Mouse (Mus musculus) hindbrain, embryonic 14.5 days (tissue): ENCODE measurements at regions not wholly inside any gene's neighbourhood (a gene's known extent, or its start where the extent isn't known, plus 50 kb on each side); places are given as distances from the start of the nearest gene placed in this dataset.

Experiments used
- ATAC-seq: fragments of 200-750 bp; cut with Nextera tagmentation; 2 replicates; pipeline ENCODE4 v1.8.0; 2017; ENCODE audit warnings: moderate number of reproducible peaks, mild to moderate bottlenecking, moderate TSS enrichment, moderate library complexity; ENCODE audit not compliant: low FRiP score
- DNase-seq: peaks from one replicate; pipeline ENCODE4 v3.0.0-alpha.2; 2015; ENCODE audit warnings: low spot score
- H3K27ac ChIP-seq: fragments of 300-500 bp; sonication (generic); 2 replicates; pipeline ENCODE4 v1.5.1; 2014; ENCODE audit warnings: mild to moderate bottlenecking, moderate library complexity
- H3K27me3 ChIP-seq: fragments of 300-500 bp; sonication (generic); 2 replicates; pipeline ENCODE4 v1.6.1; 2014; ENCODE audit warnings: mild to moderate bottlenecking, low read length, mixed read lengths; ENCODE audit not compliant: control insufficient read depth, insufficient read depth
- H3K36me3 ChIP-seq: fragments of 300-500 bp; sonication (generic); replicated peaks from 2 replicates; pipeline ENCODE4 v1.6.1; 2014; ENCODE audit not compliant: control insufficient read depth, insufficient read depth
- H3K4me1 ChIP-seq: fragments of 300-500 bp; sonication (generic); replicated peaks from 2 replicates; pipeline ENCODE4 v1.6.1; 2014; ENCODE audit warnings: antibody characterized with exemption, low read length, mixed read lengths; ENCODE audit not compliant: control insufficient read depth, insufficient read depth
- H3K4me2 ChIP-seq: fragments of 300-500 bp; sonication (generic); replicated peaks from 2 replicates; pipeline ENCODE4 v1.6.1; 2014; ENCODE audit warnings: mild to moderate bottlenecking, moderate library complexity
- H3K4me3 ChIP-seq: fragments of 300-500 bp; sonication (generic); replicated peaks from 2 replicates; pipeline ENCODE4 v1.5.1; 2014; ENCODE audit warnings: mild to moderate bottlenecking, low read length
- H3K9ac ChIP-seq: fragments of 300-500 bp; sonication (generic); 2 replicates; pipeline ENCODE4 v1.6.1; 2014
- H3K9me3 ChIP-seq: fragments of 300-500 bp; sonication (generic); 2 replicates; pipeline ENCODE4 v1.6.1; 2016; ENCODE audit warnings: low read length; ENCODE audit not compliant: control insufficient read depth
- WGBS: fragments of 180-500 bp; shearing (Covaris S2); extraction: QIAGEN DNeasy Blood & Tissue Kit; methylation state at CpG from one replicate; pipeline ENCODE4 v1.1.7; 2014; 5-methylcytosine and 5-hydroxymethylcytosine counted together

GRCm38 (mm10) chr7:134491326-134491725 lies 105.9 kb upstream of the D7Ertd443e start:
- 61% methylated on average over 4 of the region's 4 CpGs for WGBS
- H3K27me3 ChIP-seq, result no peaks in the 10 kb centered on the region
- ATAC-seq (no peak), DNase-seq (no peak)
- no peak overlapping the region for H3K9ac ChIP-seq
- H3K4me2 ChIP-seq, result no peak overlapping the region
- no peak overlapping the region for H3K27ac ChIP-seq
- no peak overlapping the region for H3K4me3 ChIP-seq
- H3K9me3 ChIP-seq, result no peaks in the 10 kb centered on the region
- H3K36me3 ChIP-seq, result no peaks in the 10 kb centered on the region
- no peaks in the 10 kb centered on the region for H3K4me1 ChIP-seq

GRCm38 (mm10) chr7:134497219-134497618 lies 111.8 kb upstream of the D7Ertd443e start:
- Histone ChIP-seq H3K9ac (no peak overlapping the region), H3K36me3 (no peaks in the 10 kb centered on the region), H3K4me1 (no peaks in the 10 kb centered on the region), H3K4me2 (no peak overlapping the region), H3K27ac (no peak overlapping the region), H3K9me3 (no peaks in the 10 kb centered on the region), H3K27me3 (no peaks in the 10 kb centered on the region), H3K4me3 (no peak overlapping the region)
- DNase-seq (no peak), ATAC-seq (no peak)
- 84% methylated on average over 11 of the region's 11 CpGs for WGBS

- 73% methylated on average over 4 of the region's 4 CpGs for WGBS
- Histone ChIP-seq H3K9me3 (no peaks in the 10 kb centered on the region), H3K27me3 (no peaks in the 10 kb centered on the region), H3K27ac (no peak overlapping the region), H3K4me2 (no peak overlapping the region), H3K36me3 (no peaks in the 10 kb centered on the region), H3K9ac (no peak overlapping the region), H3K4me3 (no peak overlapping the region), H3K4me1 (no peaks in the 10 kb centered on the region)
- no peak for DNase-seq
- no peak for ATAC-seq
Observed at GRCm38 (mm10) chr7:134497870-134498269, 112.4 kb upstream of the D7Ertd443e start.

- H3K4me1 ChIP-seq, result no peaks in the 10 kb centered on the region
- 82% methylated on average over 9 of the region's 9 CpGs for WGBS
- no peak overlapping the region for H3K27ac ChIP-seq
- no peak for ATAC-seq
- H3K4me2 ChIP-seq, result no peak overlapping the region
- no peak overlapping the region for H3K4me3 ChIP-seq
- no peaks in the 10 kb centered on the region for H3K36me3 ChIP-seq
- no peaks in the 10 kb centered on the region for H3K9me3 ChIP-seq
- no peak for DNase-seq
- no peak overlapping the region for H3K9ac ChIP-seq
- H3K27me3 ChIP-seq, result no peaks in the 10 kb centered on the region
Observed at GRCm38 (mm10) chr7:134498716-134499115, 113.3 kb upstream of the D7Ertd443e start.

- no peaks in the 10 kb centered on the region for H3K36me3 ChIP-seq
- WGBS, result 48% methylated on average over 4 of the region's 4 CpGs
- no peak overlapping the region for H3K27ac ChIP-seq
- H3K4me3 ChIP-seq, result no peak overlapping the region
- no peak for DNase-seq
- no peaks in the 10 kb centered on the region for H3K4me1 ChIP-seq
- no peaks in the 10 kb centered on the region for H3K27me3 ChIP-seq
- H3K9ac ChIP-seq, result no peak overlapping the region
- no peaks in the 10 kb centered on the region for H3K9me3 ChIP-seq
- H3K4me2 ChIP-seq, result no peak overlapping the region
- ATAC-seq, result no peak
Observed at GRCm38 (mm10) chr7:134499429-134499828, 114.0 kb upstream of the D7Ertd443e start.

GRCm38 (mm10) chr7:134500210-134500609 lies 114.7 kb upstream of the D7Ertd443e start:
- Histone ChIP-seq H3K27ac (no peak overlapping the region), H3K36me3 (no peaks in the 10 kb centered on the region), H3K4me3 (no peak overlapping the region), H3K9me3 (no peaks in the 10 kb centered on the region), H3K4me2 (no peak overlapping the region), H3K9ac (no peak overlapping the region), H3K4me1 (no peaks in the 10 kb centered on the region), H3K27me3 (no peaks in the 10 kb centered on the region)
- ATAC-seq (no peak), DNase-seq (no peak)
- WGBS, result 51% methylated on average over 4 of the region's 4 CpGs

- WGBS, result 4% methylated on average over 1 of the region's 1 CpGs
- Histone ChIP-seq H3K4me1 (no peaks in the 10 kb centered on the region), H3K27ac (no peak overlapping the region), H3K27me3 (no peaks in the 10 kb centered on the region), H3K4me2 (no peak overlapping the region), H3K9me3 (no peaks in the 10 kb centered on the region), H3K36me3 (no peaks in the 10 kb centered on the region), H3K9ac (no peak overlapping the region), H3K4me3 (no peak overlapping the region)
- ATAC-seq (no peak), DNase-seq (no peak)
Observed at GRCm38 (mm10) chr7:134501079-134501478, 115.6 kb upstream of the D7Ertd443e start.

GRCm38 (mm10) chr7:134510333-134510928 lies 125.0 kb upstream of the D7Ertd443e start:
- no peak for ATAC-seq
- no peaks in the 10 kb centered on the region for H3K27me3 ChIP-seq
- H3K9me3 ChIP-seq, result no peaks in the 10 kb centered on the region
- H3K4me2 ChIP-seq, result no peak overlapping the region
- H3K9ac ChIP-seq, result no peak overlapping the region
- H3K36me3 ChIP-seq, result no peaks in the 10 kb centered on the region
- H3K4me3 ChIP-seq, result no peak overlapping the region
- 87% methylated on average over 6 of the region's 6 CpGs for WGBS
- no peak overlapping the region for H3K27ac ChIP-seq
- H3K4me1 ChIP-seq, result no peaks in the 10 kb centered on the region
- DNase-seq, result no peak

- Histone ChIP-seq H3K36me3 (no peaks in the 10 kb centered on the region), H3K4me2 (no peak overlapping the region), H3K9me3 (no peaks in the 10 kb centered on the region), H3K27ac (no peak overlapping the region), H3K9ac (no peak overlapping the region), H3K4me1 (no peaks in the 10 kb centered on the region), H3K4me3 (no peak overlapping the region), H3K27me3 (no peaks in the 10 kb centered on the region)
- ATAC-seq (no peak), DNase-seq (no peak)
- 79% methylated on average over 9 of the region's 9 CpGs for WGBS
Observed at GRCm38 (mm10) chr7:134519372-134519975, 134.0 kb upstream of the D7Ertd443e start.

- ATAC-seq (no peak), DNase-seq (no peak)
- Histone ChIP-seq H3K27me3 (no peaks in the 10 kb centered on the region), H3K9ac (no peak overlapping the region), H3K4me1 (no peaks in the 10 kb centered on the region), H3K36me3 (no peaks in the 10 kb centered on the region), H3K4me2 (no peak overlapping the region), H3K4me3 (no peak overlapping the region), H3K27ac (no peak overlapping the region), H3K9me3 (no peaks in the 10 kb centered on the region)
- WGBS, result 88% methylated on average over 8 of the region's 8 CpGs
Observed at GRCm38 (mm10) chr7:134523897-134524296, 138.4 kb upstream of the D7Ertd443e start.
